Mouse (Mus musculus) gastrocnemius, adult 8-10 months (tissue): ENCODE measurements around the gene Dtwd1. TPM values are rescaled to one million over a fixed set of nuclear protein-coding genes. Genes with fewer than 3 reads are reported as not detected.
"Not testable (repeated sequence)": the region's sequence is repeated elsewhere in the genome, so short reads cannot be mapped to it uniquely, and the experiment has no call there.

ENCODE experiments used
- DNase-seq, 2 experiments: peaks; one replicate each; pipeline ENCODE4 v3.0.0; 2022; ENCODE audit warnings: low spot score in 2 of 2
- total RNA-seq, 4 experiments: library from RNA; stranded (reverse); gene quantifications; 2 replicates each; pipeline ENCODE4 v1.2.4; 2022

Gene Dtwd1
- total RNA-seq: 1 to 10 TPM; 4.6 to 6.7 (median 5.4) TPM

DNA sequence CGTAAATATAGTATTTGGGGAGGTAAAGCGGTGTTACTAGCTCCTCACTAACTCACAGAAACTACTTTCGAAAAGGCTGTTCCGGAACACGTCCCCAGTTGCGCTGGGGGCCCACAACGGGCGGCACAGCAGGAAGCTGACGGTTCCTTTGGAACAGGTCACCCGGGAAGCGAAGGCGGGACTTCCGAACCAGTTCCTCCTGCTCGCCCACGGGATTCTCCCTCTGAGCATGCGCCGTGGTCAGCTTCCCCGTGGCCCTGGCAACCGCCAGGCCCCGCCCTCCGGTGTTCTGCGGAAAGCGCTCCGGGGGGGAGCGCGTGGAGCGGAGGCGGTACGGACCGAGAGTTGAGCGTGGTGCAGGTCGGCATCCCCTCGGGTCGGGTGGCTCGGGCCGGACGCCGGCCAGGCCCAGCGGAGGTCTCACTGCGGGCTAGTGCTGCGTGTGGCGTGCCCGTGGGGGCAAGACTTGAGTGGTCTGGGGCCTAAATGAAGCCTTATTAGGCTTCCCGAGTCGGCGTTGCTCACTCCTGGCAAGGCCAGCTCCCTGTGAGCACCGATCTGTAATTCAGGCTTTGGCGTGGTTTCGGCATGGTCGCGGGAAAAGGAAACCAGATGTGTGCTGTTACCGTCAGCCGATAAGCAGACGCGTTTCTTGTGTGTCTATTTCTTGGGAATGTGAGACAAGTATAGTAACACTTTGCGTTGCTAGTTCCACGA, at the start of gene Dtwd1, which contains the start of gene Fam227b:
Gene Dtwd1, plus strand, starts transcription at position 287 of the 717 bp plus-strand sequence.
Gene Fam227b, minus strand, starts transcription at position 150 of the 717 bp plus-strand sequence.
- peak; percentile 96 to 98 for DNase-seq

DNA sequence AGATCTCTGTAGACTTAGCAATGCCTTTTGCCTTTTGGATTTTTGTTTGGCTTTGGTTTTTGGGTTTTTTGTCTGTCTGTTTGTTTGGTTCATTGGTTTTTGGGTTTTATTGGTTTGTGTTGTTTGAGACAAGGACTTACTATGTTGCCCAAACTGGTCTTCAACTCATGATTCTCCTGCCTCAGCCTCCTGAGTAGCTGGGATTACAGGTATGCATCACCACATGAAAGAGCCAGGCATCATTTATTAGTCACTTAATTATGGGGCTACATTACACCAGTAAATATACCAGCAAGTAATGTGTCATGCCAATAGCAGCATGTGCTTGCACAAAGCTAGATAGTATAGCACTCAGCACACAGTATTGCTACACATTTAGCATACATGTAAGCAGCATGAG, 4.2 kb upstream of the Dtwd1 start:
- no peak for DNase-seq

DNA sequence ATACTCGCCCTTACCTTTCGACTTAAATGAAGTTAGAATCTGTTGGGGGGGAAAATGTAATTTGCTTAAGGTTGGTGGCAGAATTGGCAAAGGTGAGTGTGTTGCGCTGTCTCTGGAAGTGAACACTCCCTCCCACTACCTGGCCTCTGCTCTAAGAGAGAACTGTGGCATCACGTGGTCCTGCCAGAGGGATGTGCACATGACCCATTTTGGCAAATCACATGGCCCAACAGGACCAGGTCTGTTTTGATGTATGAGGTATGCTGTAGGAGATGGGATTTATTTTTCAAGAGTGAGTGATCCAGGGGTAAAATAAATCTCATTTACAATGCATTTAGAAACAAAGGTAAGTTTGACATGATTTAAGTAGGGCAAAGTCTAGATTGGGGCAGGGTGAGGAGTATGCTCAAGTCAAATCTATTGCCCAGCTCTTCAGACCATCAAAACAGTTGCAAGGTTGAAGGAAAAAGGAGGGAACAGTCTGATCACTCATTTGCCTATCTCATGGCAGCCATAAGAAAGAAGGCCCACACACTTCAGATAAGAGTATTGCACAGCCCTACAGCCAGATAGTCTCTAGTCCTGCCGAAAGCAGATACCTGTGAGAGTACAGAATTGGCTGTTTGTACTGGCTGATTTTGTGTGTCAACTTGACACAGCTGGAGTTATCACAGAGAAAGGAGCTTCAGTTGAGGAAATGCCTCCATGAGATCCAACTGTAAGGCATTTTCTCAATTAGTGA, 13.5 kb downstream of the Dtwd1 start:
- DNase-seq: no peak

DNA sequence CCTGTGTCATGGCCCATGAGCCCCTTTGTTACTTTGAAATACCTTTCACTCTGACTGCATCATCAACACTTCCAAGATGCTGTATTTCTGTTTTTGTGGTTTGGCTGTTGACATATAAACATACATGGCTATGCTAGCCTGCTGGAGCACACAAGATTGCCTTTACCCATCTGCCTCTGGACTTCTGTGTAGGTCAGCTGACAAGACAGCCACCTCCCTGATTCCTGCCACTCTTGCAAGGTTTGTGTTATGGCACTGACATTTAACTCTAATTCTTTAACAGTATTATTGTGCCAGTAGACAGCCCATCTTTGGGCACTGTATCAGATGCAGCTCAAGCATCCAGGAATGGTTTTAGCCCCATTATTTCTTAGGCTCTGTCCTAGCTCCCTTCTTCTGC, 14.4 kb downstream of the Dtwd1 start:
- DNase-seq: no peak

DNA sequence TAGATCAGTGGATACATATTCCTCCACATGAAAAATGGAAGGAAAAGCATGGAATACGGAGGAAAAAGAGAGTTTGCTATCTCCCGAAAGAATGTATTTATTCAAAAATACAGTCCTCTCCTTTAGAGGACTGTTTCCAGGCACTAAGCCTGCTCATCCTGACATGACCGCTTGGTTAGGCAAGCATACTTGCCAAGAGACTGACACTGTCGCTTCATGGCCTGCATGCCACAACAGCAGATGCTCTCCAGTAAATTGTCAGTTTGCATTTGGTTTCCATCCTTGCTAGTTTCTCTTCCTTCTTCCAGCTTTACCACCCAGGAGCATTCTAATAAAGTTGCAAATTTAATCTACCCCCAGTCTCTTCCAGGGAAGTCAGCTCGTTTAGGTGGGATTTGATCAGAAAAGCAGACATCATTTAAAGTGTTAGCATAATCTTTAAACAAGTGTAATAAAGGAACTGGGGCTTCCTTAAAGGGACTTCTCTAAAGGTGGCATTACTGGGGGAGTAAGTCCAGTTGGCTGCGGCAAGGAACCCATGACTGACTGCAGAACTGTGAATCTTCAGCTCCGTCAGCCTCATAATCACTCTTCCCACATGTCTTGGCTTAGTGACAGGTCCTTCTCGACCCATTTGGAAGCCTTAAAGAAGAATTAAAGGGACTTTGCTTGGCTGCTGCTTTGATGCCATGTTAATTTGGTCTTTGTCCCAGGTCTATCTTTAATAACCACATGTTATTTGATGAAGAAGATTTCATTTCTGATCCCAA, 15.1 kb downstream of the Dtwd1 start:
- DNase-seq: no peak

DNA sequence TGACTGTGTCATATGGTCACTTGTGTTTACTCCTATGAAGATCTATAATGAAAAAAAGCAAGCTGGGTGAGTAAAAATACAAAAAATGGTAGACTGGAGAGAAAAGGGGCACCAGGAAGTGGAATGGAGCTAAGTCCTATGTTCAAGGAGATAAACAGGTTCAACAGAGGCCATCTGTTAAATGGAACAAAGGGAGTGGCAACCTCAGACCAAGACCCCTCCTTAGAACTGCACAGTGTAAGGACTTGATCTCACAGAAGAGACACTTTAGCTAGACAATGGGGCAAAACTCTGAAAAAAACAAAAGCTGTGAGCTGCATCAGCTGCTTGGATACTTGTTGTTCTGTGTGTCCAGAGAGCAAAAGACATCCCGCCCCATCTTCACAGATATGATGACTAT, 19.5 kb downstream of the Dtwd1 start:
- no peak for DNase-seq

DNA sequence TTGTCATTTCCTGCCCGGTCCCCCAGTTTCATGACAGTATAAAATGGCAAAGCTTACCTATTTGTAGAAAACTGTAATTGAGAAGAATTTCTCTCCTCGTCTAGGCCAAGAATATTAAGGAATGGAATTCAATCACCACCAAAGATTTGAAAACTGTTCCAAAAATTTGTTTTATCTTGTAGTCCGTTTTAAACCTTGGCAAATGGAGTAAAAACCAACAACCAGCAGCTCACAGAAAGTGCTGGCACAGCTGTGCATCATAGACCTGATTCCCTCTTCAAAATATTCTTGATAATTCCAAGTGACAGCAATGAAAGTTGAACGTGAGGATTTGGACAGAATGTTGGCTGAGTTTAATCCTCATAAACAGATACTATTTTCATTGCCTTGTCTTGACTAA, 39.4 kb downstream of the Dtwd1 start:
- no peak for DNase-seq

DNA sequence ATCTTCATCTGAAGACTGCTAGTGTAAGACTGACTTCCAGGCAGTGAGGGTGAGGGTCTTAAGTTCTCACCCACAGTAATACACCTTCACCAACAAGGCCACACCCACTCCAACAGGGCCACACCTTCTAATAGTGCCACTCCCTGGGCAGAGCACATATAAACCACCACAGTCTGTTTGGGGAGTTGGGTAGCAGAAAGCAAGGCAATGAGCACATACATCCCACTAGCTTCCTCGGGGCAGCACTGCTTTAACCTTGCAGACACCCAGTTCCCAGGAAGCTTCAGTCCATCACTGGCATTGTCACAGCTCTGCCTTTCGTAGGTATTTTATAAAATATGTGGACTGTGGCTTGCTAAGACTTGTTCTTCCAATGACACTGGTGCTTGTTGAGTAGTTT, 40.2 kb downstream of the Dtwd1 start:
- DNase-seq: no peak

DNA sequence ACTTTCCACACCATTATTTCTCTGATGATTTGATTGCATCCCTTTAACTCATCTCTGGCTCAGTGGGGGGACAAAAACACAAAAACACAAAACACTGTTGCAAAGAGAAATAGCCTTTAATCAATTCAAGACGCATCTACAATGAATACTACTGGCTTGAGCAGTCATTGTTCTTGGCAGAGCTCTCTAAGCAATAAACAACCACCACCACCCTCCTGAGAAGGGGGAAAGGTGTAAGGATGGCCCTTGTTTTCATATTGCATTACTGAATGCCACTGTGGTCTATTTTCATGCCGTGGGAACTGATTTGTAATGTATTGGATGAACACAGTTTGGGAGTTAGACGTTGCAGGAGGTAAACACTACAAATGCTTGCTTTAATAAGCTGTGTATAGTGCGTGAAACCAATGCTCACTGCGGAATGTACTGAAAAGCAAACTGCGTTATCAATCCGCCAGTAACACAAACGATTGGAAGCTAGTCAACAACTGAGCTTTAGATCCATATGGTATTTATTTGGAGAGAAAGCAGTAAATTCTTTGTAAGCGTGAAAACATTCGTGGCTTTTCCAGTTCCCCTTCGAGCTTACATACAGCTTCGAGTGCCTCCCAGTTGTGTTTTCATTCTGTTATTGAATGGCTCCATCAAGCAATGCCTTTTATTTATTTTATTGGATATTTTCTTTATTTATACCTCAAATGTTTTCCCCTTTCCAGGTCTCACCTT, 43.9 kb downstream of the Dtwd1 start:
- no peak for DNase-seq

DNA sequence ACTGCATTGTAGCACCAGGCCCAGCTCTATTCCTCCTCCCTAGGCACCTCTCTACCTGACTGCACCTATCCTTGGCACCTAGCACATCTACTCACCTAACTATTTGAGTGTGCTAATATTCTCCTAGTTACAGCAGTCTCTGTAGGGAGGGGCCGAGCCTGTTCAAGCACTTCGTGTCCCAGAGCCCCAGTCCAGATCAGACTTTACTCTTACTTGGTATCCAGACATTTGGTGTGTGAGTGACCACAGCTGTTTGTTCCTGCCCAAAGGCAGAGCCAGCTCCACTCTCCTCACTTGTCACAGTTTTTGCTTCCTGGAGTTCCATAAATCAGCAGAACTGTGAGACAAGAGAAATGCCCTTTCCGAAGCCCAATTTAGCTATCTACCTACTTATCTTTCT, 47.0 kb downstream of the Dtwd1 start:
- no peak for DNase-seq

DNA sequence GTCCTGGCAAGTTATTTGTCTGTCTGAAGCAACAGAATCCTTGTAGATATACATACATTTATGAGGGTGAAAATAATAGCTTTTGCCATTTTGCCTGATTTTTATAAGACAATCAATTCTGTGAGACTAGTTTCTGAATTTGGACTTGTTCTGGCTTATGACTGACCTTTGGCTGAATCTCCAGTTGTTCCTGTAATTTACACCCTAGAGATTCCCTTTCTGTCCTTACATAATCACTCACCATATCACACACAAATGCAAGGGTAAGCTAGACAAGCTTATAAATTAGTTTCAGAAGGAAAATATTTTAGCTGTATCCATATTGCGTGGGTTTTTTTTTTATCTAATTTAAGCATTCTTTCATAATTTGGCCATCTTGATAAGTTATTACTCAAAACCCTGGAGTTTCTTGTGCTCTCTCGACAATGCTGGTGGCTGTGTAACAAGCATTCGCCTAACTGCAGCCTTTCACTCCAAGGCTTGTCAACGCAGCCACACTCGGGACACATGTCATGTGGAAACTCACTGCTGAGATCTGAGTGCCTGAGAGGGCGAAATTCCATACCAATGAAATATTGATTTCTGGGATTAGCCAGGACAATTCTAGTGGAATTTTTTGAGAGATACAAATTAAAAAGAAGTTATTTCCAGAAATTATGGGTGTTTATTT, 59.2 kb downstream of the Dtwd1 start:
- DNase-seq: no peak

DNA sequence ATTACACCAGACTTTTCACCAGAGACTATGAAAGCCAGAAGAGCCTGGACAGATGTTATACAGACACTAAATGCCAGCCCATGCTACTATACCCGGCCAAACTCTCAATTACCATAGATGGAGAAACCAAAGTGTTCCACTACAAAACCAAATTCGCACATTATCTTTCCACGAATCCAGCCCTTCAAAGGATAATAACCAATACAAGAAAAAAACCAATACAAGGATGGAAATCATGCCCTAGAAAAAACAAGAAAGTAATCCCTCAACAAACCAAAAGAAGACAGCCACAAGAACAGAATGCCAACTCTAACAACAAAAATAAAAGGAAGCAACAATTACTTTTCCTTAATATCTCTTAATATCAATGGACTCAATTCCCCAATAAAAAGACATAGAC, 62.9 kb downstream of the Dtwd1 start, which contains the start of gene Gm17555:
Gene Gm17555, plus strand, starts transcription at position 301 of the 400 bp plus-strand sequence.
- DNase-seq: not testable (repeated sequence)

Other genes starting within 250 kb of the Dtwd1 start
- gene Fgf7, start 117.5 kb upstream of the Dtwd1 start, total RNA-seq: 1 to 10 TPM; 2.8 to 4.3 (median 3.6) TPM
- gene Fam227b, start 137 bp upstream of the Dtwd1 start, total RNA-seq: under 1 TPM in 2 of 4 experiments, not detected in 2; 0.15 TPM
- gene Gm17555, start 63.0 kb downstream of the Dtwd1 start, total RNA-seq: not detected